Mouse (Mus musculus) gastrocnemius, adult 18-20 months (tissue): ENCODE data around the gene Pik3r4. TPM values are rescaled to one million over a fixed set of nuclear protein-coding genes. Genes with fewer than 3 reads are reported as not detected.

Source experiments
- DNase-seq: peaks from one replicate; pipeline ENCODE4 v3.0.0; 2021; ENCODE audit warnings: low spot score
- total RNA-seq, 2 experiments: library from RNA; stranded (reverse); gene quantifications; 2 replicates each; pipeline ENCODE4 v1.2.3; 2021

Pik3r4 gene
- total RNA-seq, 2 experiments from 2014 or later: 10.3 to 12.8 TPM

DNA sequence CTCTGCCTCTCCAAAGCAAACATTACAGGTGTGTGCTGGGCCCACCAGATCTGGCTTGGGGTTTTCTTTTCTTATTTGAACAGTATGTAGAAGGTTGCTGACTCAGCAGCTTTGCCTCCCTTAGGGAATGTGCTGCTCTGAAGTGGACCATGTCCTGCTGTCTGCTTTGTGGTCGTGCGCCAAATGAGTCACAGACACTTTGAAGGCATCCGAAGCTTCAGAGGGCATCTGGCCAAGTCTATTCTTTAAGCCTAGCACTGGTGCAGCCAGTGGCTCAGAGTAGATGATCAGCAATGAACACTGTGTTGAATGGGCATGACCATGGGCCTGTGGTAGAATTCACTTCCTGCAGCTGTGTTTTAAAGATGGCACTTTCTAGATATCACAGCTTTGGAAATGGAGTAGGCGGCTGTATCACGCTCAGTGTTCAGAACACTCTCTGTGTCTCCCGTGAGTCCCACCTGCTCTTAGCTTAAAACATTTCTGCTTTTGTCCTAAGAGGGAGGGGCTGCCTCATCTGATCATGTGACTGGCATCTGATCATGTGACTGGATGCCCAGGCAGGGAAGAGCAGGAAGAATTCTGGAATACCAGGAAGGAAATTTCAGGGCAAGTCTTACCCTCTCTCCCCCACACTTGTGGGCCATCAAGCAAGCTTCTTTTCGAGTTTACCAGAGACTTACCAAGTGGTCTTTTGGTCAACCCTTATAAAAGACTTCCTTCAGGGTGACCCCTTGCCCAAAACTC is 54.2 kb downstream of the Pik3r4 start:
- DNase-seq: no peak

DNA sequence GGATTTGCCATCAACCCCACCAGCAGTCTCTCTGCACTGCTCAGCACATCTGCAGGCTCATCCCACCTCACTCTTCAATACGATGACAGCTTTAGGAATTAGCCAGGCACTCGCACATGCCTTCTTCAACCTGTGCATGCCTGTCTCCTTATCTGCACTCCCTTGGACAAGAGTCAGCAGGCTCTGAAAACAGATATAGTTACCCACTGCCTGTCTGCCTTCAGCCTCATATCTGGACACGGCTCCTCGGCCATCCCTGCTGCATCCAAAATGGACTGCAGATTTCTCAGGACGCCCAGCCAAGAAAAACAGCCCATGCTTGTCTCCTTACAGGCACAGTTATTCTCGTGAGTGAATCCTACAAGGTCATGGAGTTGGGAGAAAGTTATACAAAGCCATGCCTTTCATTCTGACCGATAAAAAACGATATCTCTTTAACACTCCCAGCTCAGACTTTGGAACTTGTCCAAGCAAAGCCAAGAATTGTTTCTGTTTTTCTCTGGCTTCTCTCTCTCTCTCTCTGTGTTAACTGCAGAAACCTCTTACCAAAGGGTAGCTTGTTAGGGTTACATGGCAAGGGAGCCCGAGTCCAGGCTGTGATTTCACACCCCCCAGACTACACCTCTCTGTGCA is 55.1 kb downstream of the Pik3r4 start:
- DNase-seq: no peak

DNA sequence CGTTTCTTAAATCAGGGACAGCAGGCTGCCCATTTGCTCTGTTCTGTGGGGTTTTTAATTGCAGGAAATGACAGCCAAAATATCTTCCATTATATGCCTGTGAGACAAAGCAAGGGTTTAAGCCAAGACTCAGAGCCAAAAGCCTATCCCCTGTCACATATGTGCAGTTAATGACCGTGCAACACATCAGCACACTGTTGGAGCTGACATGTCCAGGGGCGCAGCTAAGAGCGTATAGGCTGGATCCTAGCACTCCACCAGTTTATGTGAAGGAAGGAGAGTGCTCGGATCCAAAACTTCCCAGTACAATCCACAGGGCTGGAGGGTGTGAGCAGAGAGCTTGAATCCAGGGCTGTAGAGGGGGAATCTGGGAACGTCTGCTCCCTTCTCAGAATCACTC is 57.9 kb downstream of the Pik3r4 start:
- DNase-seq: no peak

- peak; percentile 53 for DNase-seq
Observed at GRCm38 (mm10) chr9:105701966-105702365, 59.2 kb downstream of the Pik3r4 start.

- no peak for DNase-seq
Observed at GRCm38 (mm10) chr9:105704226-105704932, 61.6 kb downstream of the Pik3r4 start.

GRCm38 (mm10) chr9:105705011-105705410 is 62.2 kb downstream of the Pik3r4 start:
- DNase-seq: no peak

GRCm38 (mm10) chr9:105712049-105712448 is 69.3 kb downstream of the Pik3r4 start:
- no peak for DNase-seq

DNA sequence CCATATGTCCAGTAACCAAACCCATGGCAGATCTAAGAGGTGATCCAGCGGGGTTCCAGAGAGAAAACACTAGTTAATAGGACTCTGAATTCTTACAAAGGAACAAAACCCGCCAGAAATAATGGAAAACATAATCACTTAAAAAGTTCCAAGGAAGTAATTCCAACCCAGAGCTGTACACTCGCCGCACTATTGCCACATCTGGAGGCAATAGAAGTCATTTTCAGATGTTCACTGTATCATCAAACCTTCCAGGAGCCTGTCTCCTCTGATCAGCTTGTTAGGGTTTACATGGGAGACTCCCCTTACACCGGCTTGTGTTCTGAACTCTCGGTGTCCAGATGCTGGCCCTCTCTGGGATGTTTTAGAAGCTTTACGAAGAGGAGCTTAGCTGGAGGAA is 76.6 kb downstream of the Pik3r4 start:
- DNase-seq: no peak

DNA sequence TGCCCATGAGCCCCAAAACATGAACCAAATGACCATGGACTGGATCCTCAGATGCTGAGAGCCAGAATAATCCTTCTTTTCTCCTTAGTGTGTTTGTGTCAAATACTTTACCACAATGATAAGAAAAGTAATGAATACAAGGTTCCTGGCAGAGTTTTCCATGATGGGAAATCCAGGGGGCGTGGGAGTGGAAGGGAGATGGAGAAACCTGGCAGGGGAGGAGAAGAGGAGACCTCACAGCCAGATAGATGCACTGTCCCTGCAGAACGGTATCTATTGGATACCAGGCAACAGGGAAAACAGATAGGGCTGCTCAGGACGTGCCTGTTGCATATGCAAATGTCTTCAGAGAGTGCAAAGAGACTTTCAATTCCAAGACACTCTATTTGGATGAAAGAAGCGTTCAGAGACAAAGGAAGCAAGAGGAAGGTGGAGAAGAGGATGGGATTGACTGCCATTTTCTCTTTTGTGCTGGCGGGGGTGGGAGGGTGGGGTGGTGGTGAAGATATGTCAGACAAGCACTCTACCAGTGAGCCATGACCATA is 77.1 kb downstream of the Pik3r4 start:
- no peak for DNase-seq

DNA sequence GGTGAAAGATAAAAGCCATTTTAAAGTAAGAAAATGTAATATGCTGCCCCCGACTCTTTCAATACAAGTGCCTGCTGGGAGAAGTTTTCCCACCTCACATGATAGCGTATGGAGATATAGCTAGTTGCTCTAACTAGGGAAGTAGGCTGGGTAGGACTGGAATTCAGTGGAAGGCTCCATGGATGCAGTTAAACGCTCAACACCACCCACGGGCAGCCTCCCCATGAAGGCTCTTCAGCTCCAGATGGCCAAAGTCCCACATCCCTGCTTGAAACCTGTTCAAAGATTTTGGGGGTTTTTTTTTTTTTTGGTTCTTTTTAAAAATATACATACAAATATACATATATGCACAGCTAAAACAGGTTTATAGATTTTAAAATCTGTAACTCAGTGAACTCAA is 77.7 kb downstream of the Pik3r4 start:
- no peak for DNase-seq

GRCm38 (mm10) chr9:105731976-105732375 is 89.2 kb downstream of the Pik3r4 start:
- peak; percentile 61 for DNase-seq

- DNase-seq: no peak
Observed at GRCm38 (mm10) chr9:105734651-105735050, 91.9 kb downstream of the Pik3r4 start.

- DNase-seq: no peak
Observed at GRCm38 (mm10) chr9:105735195-105735594, 92.4 kb downstream of the Pik3r4 start.

Other genes starting within 250 kb of the Pik3r4 start
- 1 to 10 TPM; 1.9 to 2.2 TPM for gene Aste1, start 247.6 kb upstream of the Pik3r4 start, total RNA-seq
- under 1 TPM in 1 of 2 experiments, not detected in 1; 0.07 TPM for gene Nek11, start 247.5 kb upstream of the Pik3r4 start, total RNA-seq
- gene Atp2c1, start 115.7 kb upstream of the Pik3r4 start, total RNA-seq: 10 to 100 TPM; 38.5 to 45.0 TPM
- 1 to 10 TPM; 2.0 TPM for gene Col6a6, start 185.2 kb downstream of the Pik3r4 start, total RNA-seq